Mouse (Mus musculus) CH12.LX (cell line): ENCODE results near the gene Iqub. TPM values are rescaled to one million over a fixed set of nuclear protein-coding genes. Genes with fewer than 3 reads are reported as not detected.

Source experiments
- DNase-seq: peaks from one replicate; pipeline ENCODE4 v3.0.0-alpha.2; 2013; ENCODE audit errors: extremely low read depth
- H3K27ac ChIP-seq: 2 replicates; pipeline ENCODE4 v1.5.1; 2012; ENCODE audit warnings: low read depth, mild to moderate bottlenecking, control low read depth, moderate library complexity; ENCODE audit not compliant: insufficient read depth
- H3K27me3 ChIP-seq: replicated peaks from 2 replicates; pipeline ENCODE3; 2012; ENCODE audit warnings: inconsistent platforms
- H3K36me3 ChIP-seq, 2 experiments: replicated peaks in 1 of 2; 2 replicates each; pipeline versions ENCODE3 to v1.6.1; 2012; ENCODE audit warnings: inconsistent platforms in 1 of 2, low read length in 1 of 2, mild to moderate bottlenecking in 1 of 2, mixed read lengths in 1 of 2, moderate library complexity in 1 of 2; ENCODE audit not compliant: control insufficient read depth in 1 of 2, insufficient read depth in 1 of 2
- H3K4me1 ChIP-seq, 2 experiments: 2 replicates each; pipeline ENCODE4 v1.6.1; 2012; ENCODE audit warnings: inconsistent platforms in 1 of 2, moderate library complexity in 1 of 2; ENCODE audit not compliant: insufficient read depth in 2 of 2, control insufficient read depth in 1 of 2
- H3K4me2 ChIP-seq: 2 replicates; pipeline ENCODE4 v1.6.1; 2012; ENCODE audit warnings: low read depth, mild to moderate bottlenecking, control low read depth; ENCODE audit not compliant: poor library complexity, insufficient read depth, severe bottlenecking
- H3K4me3 ChIP-seq, 3 experiments: fragments of 150-350 bp in 1 of 3; sonication (generic) in 1 of 3; replicated peaks in 1 of 3; 2 replicates each; pipeline versions ENCODE3 to v1.5.1; 2011 to 2012; ENCODE audit warnings: low read depth in 2 of 3, low read length in 2 of 3, mild to moderate bottlenecking in 2 of 3, moderate library complexity in 2 of 3, control low read depth in 1 of 3, improper control_type of control experiment in 1 of 3, inconsistent platforms in 1 of 3, mixed read lengths in 1 of 3; ENCODE audit not compliant: poor library complexity in 1 of 3
- H3K79me2 ChIP-seq: replicated peaks from 2 replicates; pipeline ENCODE4 v1.6.1; 2012; ENCODE audit warnings: mild to moderate bottlenecking, moderate library complexity; ENCODE audit not compliant: control insufficient read depth, poor library complexity, insufficient read depth, severe bottlenecking; ENCODE audit errors: extremely low read depth
- H3K9ac ChIP-seq: 2 replicates; pipeline ENCODE4 v1.6.1; 2012; ENCODE audit warnings: low read depth, mild to moderate bottlenecking, control low read depth, moderate library complexity; ENCODE audit not compliant: insufficient read depth
- H3K9me3 ChIP-seq: replicated peaks from 2 replicates; pipeline ENCODE3; 2012; ENCODE audit warnings: low read length, inconsistent platforms, mixed read lengths
- BHLHE40 ChIP-seq: IDR thresholded peaks from 2 replicates; pipeline ENCODE4 v1.6.1; 2011; ENCODE audit warnings: mild to moderate bottlenecking, low read depth, low read length, improper control_type of control experiment
- CTCF ChIP-seq, 2 experiments: IDR thresholded peaks in 1 of 2; conservative IDR thresholded peaks in 1 of 2; 2 replicates each; pipeline ENCODE4 v1.5.1; 2011 to 2012; ENCODE audit warnings: low read depth in 2 of 2, low read length in 2 of 2, improper control_type of control experiment in 1 of 2, inconsistent platforms in 1 of 2, mild to moderate bottlenecking in 1 of 2, moderate library complexity in 1 of 2
- E2F4 ChIP-seq: IDR thresholded peaks from 2 replicates; pipeline ENCODE4 v1.6.1; 2011; ENCODE audit warnings: low read depth, low read length, improper control_type of control experiment; ENCODE audit not compliant: insufficient replicate concordance
- ELF1 ChIP-seq: IDR thresholded peaks from 2 replicates; pipeline ENCODE4 v1.6.1; 2014; ENCODE audit warnings: low read depth, mild to moderate bottlenecking, inconsistent platforms, low read length, improper control_type of control experiment
- ETS1 ChIP-seq: conservative IDR thresholded peaks from 2 replicates; pipeline ENCODE4 v1.6.1; 2012; ENCODE audit warnings: low read depth, mild to moderate bottlenecking, inconsistent platforms, low read length, improper control_type of control experiment, moderate library complexity
- JUN ChIP-seq: IDR thresholded peaks from 2 replicates; pipeline ENCODE4 v1.6.1; 2011; ENCODE audit warnings: low read depth, mild to moderate bottlenecking, low read length, improper control_type of control experiment, moderate library complexity; ENCODE audit not compliant: insufficient read depth
- MAFK ChIP-seq: IDR thresholded peaks from 2 replicates; pipeline ENCODE4 v1.6.1; 2011; ENCODE audit warnings: low read length, improper control_type of control experiment; ENCODE audit not compliant: insufficient replicate concordance
- MAX ChIP-seq: IDR thresholded peaks from 2 replicates; pipeline ENCODE4 v1.6.1; 2011; ENCODE audit warnings: low read length, improper control_type of control experiment
- MAZ ChIP-seq: IDR thresholded peaks from 2 replicates; pipeline ENCODE4 v1.6.1; 2012; ENCODE audit warnings: low read depth, mild to moderate bottlenecking, inconsistent platforms, low read length, improper control_type of control experiment, moderate library complexity
- MEF2A ChIP-seq: IDR thresholded peaks from 2 replicates; pipeline ENCODE4 v1.6.1; 2014; ENCODE audit warnings: low read depth, mild to moderate bottlenecking, inconsistent platforms, low read length, improper control_type of control experiment, borderline replicate concordance
- NRF1 ChIP-seq: IDR thresholded peaks from 2 replicates; pipeline ENCODE4 v1.6.1; 2014; ENCODE audit warnings: low read depth, mild to moderate bottlenecking, inconsistent platforms, low read length, improper control_type of control experiment, moderate library complexity
- PAX5 ChIP-seq: IDR thresholded peaks from 2 replicates; pipeline ENCODE4 v1.6.1; 2012; ENCODE audit warnings: low read length, inconsistent platforms, mixed read lengths
- POLR2A ChIP-seq: IDR thresholded peaks from 2 replicates; pipeline ENCODE4 v1.6.1; 2011; ENCODE audit warnings: low read depth, mild to moderate bottlenecking, improper control_type of control experiment, low read length
- SIN3A ChIP-seq: IDR thresholded peaks from 2 replicates; pipeline ENCODE4 v1.6.1; 2012; ENCODE audit warnings: low read length, improper control_type of control experiment, inconsistent platforms
- SMC3 ChIP-seq: IDR thresholded peaks from 2 replicates; pipeline ENCODE4 v1.6.1; 2011; ENCODE audit warnings: low read depth, low read length, improper control_type of control experiment
- TBP ChIP-seq: conservative IDR thresholded peaks from 2 replicates; pipeline ENCODE4 v1.6.1; 2011; ENCODE audit warnings: low read depth, low read length, improper control_type of control experiment
- TCF12 ChIP-seq: IDR thresholded peaks from 2 replicates; pipeline ENCODE4 v1.6.1; 2014; ENCODE audit warnings: low read depth, mild to moderate bottlenecking, inconsistent platforms, low read length, improper control_type of control experiment
- UBTF ChIP-seq: IDR thresholded peaks from 2 replicates; pipeline ENCODE4 v1.6.1; 2012; ENCODE audit warnings: low read depth, mild to moderate bottlenecking, inconsistent platforms, low read length, improper control_type of control experiment, moderate library complexity
- USF2 ChIP-seq: conservative IDR thresholded peaks from 2 replicates; pipeline ENCODE4 v1.6.1; 2011; ENCODE audit warnings: low read depth, low read length, improper control_type of control experiment
- ZC3H11A ChIP-seq: IDR thresholded peaks from 2 replicates; pipeline ENCODE4 v1.6.1; 2012; ENCODE audit warnings: low read depth, mild to moderate bottlenecking, inconsistent platforms, low read length, improper control_type of control experiment
- dilution Hi-C: fragments of 300-500 bp; cut with MboI; formaldehyde crosslinking; loops from 2 replicates; pipeline ENCODE4 v1.14.3; 2020; ENCODE audit warnings: low sequenced_read_pairs; ENCODE audit not compliant: extremely low pct_unique_long_range_greater_than_20kb, extremely low pct_ligation_motif_present
- in situ Hi-C: fragments of 300-500 bp; cut with MboI; formaldehyde crosslinking; loops from 3 replicates; pipeline ENCODE4 v1.14.3; 2019; ENCODE audit warnings: low sequenced_read_pairs, low pct_ligation_motif_present, low pct_unique_long_range_greater_than_20kb, mixed read lengths
- polyA plus RNA-seq: library from polyadenylated mRNA; unstranded; fragments of >175 nt; gene quantifications from 2 replicates; pipeline ENCODE4 v1.2.1, GENCODE M21; 2012; ENCODE audit warnings: low read depth; ENCODE audit not compliant: insufficient read length
- total RNA-seq, 2 experiments: library from RNA; depleted of rRNA; stranded (reverse); fragments of 300-350 nt in 1 of 2; fragments of >200 nt in 1 of 2; gene quantifications; 2 replicates each; pipeline ENCODE4 v1.2.3; 2012 to 2014

Iqub gene
- not detected in 2 replicates for total RNA-seq (2012; rRNA removed)
- total RNA-seq (2014; rRNA removed) = not detected in 2 replicates
- not detected in 2 replicates for polyA plus RNA-seq

DNA sequence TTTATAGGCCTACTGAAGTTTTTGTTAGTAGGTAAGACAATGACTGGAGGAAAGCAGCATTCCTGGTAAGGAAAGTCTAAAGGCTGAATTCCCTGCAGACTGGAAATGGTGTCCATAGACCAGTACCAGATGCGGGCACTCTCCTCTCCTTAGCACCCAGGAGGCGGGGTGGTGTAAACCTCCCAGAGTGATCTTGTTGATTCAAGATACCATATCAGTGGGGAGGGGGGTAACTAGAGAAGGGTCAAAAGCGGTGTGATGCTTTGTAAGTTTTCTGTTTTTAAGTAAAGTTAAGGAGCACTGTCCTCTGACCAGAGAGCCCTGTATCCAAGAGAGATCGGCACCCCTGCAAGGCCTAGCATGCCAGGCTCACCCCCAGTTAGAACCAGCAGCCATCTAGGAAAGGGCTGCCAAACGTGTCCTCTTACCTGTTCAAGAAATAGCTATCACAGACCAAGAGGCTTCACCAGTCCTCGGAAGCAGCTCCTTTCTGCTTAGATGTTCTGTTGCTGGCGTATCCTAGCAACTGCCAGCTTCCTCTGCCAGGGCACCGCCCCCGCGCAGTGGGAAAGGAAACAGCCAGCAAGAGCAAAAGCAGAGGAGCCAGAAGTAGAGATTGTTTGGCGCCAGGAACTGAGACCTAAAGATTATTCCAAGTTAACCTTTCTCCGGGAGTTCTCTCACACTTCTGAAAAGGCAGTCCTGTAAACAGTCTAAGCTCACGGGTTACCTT, at the start of gene Iqub:
TSS of gene Iqub (minus strand) at position 516 of the 733 bp plus-strand sequence.
- H3K27me3 ChIP-seq = no peaks in the 10 kb centered on the region
- no peak within 1 kb of the TSS for H3K9ac ChIP-seq
- H3K79me2 ChIP-seq = no peaks in the 10 kb centered on the region
- TF ChIP-seq ELF1 = no peak
- no peak for TF ChIP-seq BHLHE40
- TF ChIP-seq TBP = no peak
- no peak for TF ChIP-seq MEF2A
- no peak for TF ChIP-seq USF2
- TF ChIP-seq MAFK = no peak
- no peak for TF ChIP-seq SIN3A
- no peak for TF ChIP-seq ETS1
- TF ChIP-seq UBTF = no peak
- DNase-seq = no peak
- H3K4me2 ChIP-seq = no peak within 1 kb of the TSS
- H3K4me3 ChIP-seq = no peak within 1 kb of the TSS
- H3K27ac ChIP-seq = no peak within 1 kb of the TSS
- in situ Hi-C loops = no loop called here
- no peaks in the 10 kb centered on the region for H3K9me3 ChIP-seq
- dilution Hi-C loops = no loop called here
- H3K4me1 ChIP-seq = no peaks in the 10 kb centered on the region
- peaks cover 9 to 20% of the 10 kb centered on the region in 2 experiments for H3K36me3 ChIP-seq

DNA sequence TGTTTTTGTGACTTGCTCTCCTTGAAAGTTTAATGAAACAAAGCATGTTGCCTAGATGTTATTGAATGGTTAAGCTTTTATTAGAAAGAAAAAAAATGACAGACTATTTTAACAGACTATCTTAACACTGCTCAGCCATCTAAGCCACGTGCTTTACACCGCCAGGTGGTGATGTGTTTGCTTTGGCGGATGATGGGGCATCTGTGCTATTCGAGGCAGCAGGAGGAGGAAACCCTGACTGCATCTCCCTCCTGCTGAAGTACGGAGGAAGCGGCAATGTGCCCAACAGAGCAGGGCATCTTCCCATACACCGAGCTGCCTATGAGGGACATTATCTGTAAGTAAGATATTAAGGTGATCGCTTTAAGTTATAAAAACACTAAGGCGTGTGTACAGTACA, 49.2 kb upstream of the Iqub start:
- Histone ChIP-seq H3K4me1 (no peaks in the 10 kb centered on the region), H3K27me3 (no peaks in the 10 kb centered on the region), H3K36me3 (no peaks in the 10 kb centered on the region), H3K4me3 (no peak overlapping the region), H3K79me2 (no peaks in the 10 kb centered on the region), H3K9ac (no peak overlapping the region), H3K4me2 (no peak overlapping the region), H3K9me3 (no peaks in the 10 kb centered on the region), H3K27ac (no peak overlapping the region)
- no peak for DNase-seq
- in situ Hi-C loops (no loop called here), dilution Hi-C loops (no loop called here)
- 0 out of 2 replicates have a peak, but pooled peaks have one; percentile 29 for TF ChIP-seq MAX
- no peak for TF ChIP-seq ZC3H11A
- TF ChIP-seq SMC3 = peak; percentile 10; the same call in 1 of the 2 replicates

- dilution Hi-C loops = no loop called here
- in situ Hi-C loops = no loop called here
- Histone ChIP-seq H3K4me1 (peaks cover 7 to 15% of the 10 kb centered on the region in 2 experiments; a peak in 3 of 4 replicates), H3K79me2 (no peaks in the 10 kb centered on the region), H3K36me3 (no peaks in the 10 kb centered on the region), H3K4me3 (no peak overlapping the region), H3K9ac (no peak overlapping the region), H3K27me3 (no peaks in the 10 kb centered on the region), H3K9me3 (no peaks in the 10 kb centered on the region), H3K4me2 (no peak overlapping the region), H3K27ac (no peak overlapping the region)
- no peak for DNase-seq
- TF ChIP-seq POLR2A (no peak), NRF1 (no peak), BHLHE40 (no peak), TCF12 (no peak), MAZ (no peak), E2F4 (no peak), TBP (no peak), PAX5 (no peak), JUN (no peak), CTCF (conservative IDR thresholded peaks at IDR 0.05 in 1 of 2, IDR thresholded peaks at IDR 0.05 in 1 of 2; ENCODE audit: low read depth in 2 of 2, low read length in 2 of 2) (no peak)
Observed at GRCm38 (mm10) chr6:24555488-24555887, 40.6 kb upstream of the Iqub start.
